Mouse (Mus musculus): ENCODE data around the gene Evi5.

DNA sequence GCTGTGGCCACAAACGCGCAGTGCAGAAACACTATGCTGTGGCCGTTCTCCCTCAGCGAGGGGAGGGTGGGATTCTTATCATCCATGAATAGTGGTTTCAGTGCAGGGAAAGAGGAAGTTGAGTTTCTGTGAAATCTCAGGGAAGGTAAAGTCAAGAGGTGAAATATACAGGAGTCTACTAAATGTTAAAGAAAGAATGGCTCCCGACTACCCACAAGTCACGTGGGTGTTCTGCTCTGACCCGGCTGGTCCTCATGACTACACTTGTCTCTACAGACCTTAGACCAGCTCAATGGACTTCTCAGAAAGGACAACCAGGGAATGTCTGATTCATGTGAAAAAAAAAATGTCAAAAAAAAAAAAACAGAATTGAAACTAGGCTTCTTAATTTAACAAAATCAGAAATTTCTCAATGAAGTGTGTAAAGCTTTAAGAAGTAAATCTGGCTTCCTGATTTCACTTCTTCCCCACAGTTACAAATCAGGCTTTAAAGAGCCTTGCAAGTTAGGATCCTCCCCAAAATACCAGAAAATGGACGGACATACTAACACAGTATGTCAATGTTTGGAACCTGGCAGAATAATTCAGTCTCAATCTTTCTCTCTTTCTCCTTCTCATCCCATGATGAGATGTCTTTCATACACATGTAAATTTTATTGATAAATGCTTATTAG lies 166.6 kb downstream of the Evi5 start:
- TF ChIP-seq CTCF (IDR thresholded peaks at IDR 0.05; ENCODE audit: extremely low read depth, insufficient read depth, insufficient read length, insufficient replicate concordance), result no peak
- no peak for TF ChIP-seq POLR2A (IDR thresholded peaks at IDR 0.05; ENCODE audit: low read depth, low read length)
